Mouse (Mus musculus) kidney, postnatal 0 days (tissue): ENCODE data around the gene Prtg. TPM values are rescaled to one million over a fixed set of nuclear protein-coding genes. Genes with fewer than 3 reads are reported as not detected.

Experiments
- ATAC-seq: fragments of 200-750 bp; cut with Nextera tagmentation; replicated peaks from 2 replicates; pipeline ENCODE4 v1.8.0; 2017; ENCODE audit warnings: low read depth, moderate number of reproducible peaks, moderate TSS enrichment, moderate library complexity; ENCODE audit not compliant: low FRiP score
- DNase-seq: peaks from one replicate; pipeline ENCODE4 v3.0.0-alpha.2; 2016; ENCODE audit warnings: low spot score
- H3K27ac ChIP-seq: fragments of 300-500 bp; sonication (generic); 2 replicates; pipeline ENCODE4 v1.5.1; 2014; ENCODE audit warnings: mild to moderate bottlenecking
- H3K27me3 ChIP-seq: fragments of 300-500 bp; sonication (generic); 2 replicates; pipeline ENCODE4 v1.6.1; 2014; ENCODE audit warnings: low read length, mixed read lengths; ENCODE audit not compliant: insufficient read depth
- H3K36me3 ChIP-seq: fragments of 300-500 bp; sonication (generic); 2 replicates; pipeline ENCODE4 v1.6.1; 2014; ENCODE audit warnings: low read length, mixed read lengths; ENCODE audit not compliant: insufficient read depth
- H3K4me1 ChIP-seq: fragments of 300-500 bp; sonication (generic); replicated peaks from 2 replicates; pipeline ENCODE4 v1.6.1; 2014; ENCODE audit warnings: antibody characterized with exemption, low read length, mixed read lengths; ENCODE audit not compliant: insufficient read depth
- H3K4me2 ChIP-seq: fragments of 300-500 bp; sonication (generic); 2 replicates; pipeline ENCODE4 v1.6.1; 2014; ENCODE audit warnings: mild to moderate bottlenecking, low read length, moderate library complexity, mixed read lengths
- H3K4me3 ChIP-seq: fragments of 300-500 bp; sonication (generic); replicated peaks from 2 replicates; pipeline ENCODE4 v1.5.1; 2014; ENCODE audit warnings: low read depth, low read length
- H3K9ac ChIP-seq: fragments of 300-500 bp; sonication (generic); 2 replicates; pipeline ENCODE4 v1.6.1; 2014; ENCODE audit warnings: low read depth, low read length
- H3K9me3 ChIP-seq: fragments of 300-500 bp; sonication (generic); replicated peaks from 2 replicates; pipeline ENCODE4 v1.6.1; 2016; ENCODE audit warnings: low read length, inconsistent platforms, mixed read lengths
- CTCF ChIP-seq: IDR thresholded peaks from 2 replicates; pipeline ENCODE4 v1.5.1; 2016; ENCODE audit warnings: antibody characterized with exemption, low read depth, mild to moderate bottlenecking, moderate library complexity
- WGBS: fragments of 180-500 bp; shearing (Covaris S2); extraction: QIAGEN DNeasy Blood & Tissue Kit; methylation state at CpG from one replicate; pipeline ENCODE4 v1.1.7; 2014; 5-methylcytosine and 5-hydroxymethylcytosine counted together
- polyA plus RNA-seq: library from polyadenylated mRNA; unstranded; fragments of >200 nt; fragmentation: Nextera tagmentation; extraction: Ambion mirVana; gene quantifications from 2 replicates; pipeline ENCODE4 v1.2.1, GENCODE M21; 2015

Gene Prtg
- polyA plus RNA-seq, 1 experiment from 2014 or later, result 1.2 TPM

- TF ChIP-seq CTCF, result no peak
- DNase-seq, result peak; percentile 64
- WGBS, result under 1% methylated on average over 85 of the region's 108 CpGs
- no peaks in the 10 kb centered on the region for H3K9me3 ChIP-seq
- peak within 1 kb of the TSS; percentile 88 for H3K27ac ChIP-seq
- H3K9ac ChIP-seq, result peak within 1 kb of the TSS; percentile 95
- no peaks in the 10 kb centered on the region for H3K36me3 ChIP-seq
- H3K4me3 ChIP-seq, result peak within 1 kb of the TSS; percentile 82
- no peaks in the 10 kb centered on the region for H3K27me3 ChIP-seq
- peak within 1 kb of the TSS; percentile 96 for H3K4me2 ChIP-seq
- no peaks in the 10 kb centered on the region for H3K4me1 ChIP-seq
- peak; percentile 84 for ATAC-seq
Measured at GRCm38 (mm10) chr9:72925021-72925934, 118.6 kb downstream of the Prtg start, which contains the start of gene Pygo1. TSS of gene Pygo1 (plus strand) at chr9:72925645.

DNA sequence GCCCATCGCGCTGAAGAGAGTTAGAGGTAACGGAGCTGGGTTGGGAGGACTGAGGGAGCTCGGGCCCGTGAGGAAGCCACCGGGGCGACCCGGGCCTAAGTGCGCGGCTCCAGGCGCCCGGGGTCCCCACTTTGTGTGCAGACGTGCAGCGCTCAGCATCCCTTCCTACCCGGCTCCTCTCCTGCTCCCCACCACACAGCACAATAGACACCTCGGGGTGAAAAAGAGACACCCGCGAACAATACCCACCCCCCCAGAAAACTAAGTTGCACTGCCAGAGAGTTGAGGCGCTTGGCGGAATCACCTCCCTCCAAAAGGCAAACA is 119.2 kb downstream of the Prtg start:
- Histone ChIP-seq H3K27me3 (no peaks in the 10 kb centered on the region), H3K4me3 (peak overlapping the region; percentile 82), H3K9me3 (no peaks in the 10 kb centered on the region), H3K4me1 (no peaks in the 10 kb centered on the region), H3K27ac (peak overlapping the region; percentile 88), H3K4me2 (peak overlapping the region; percentile 96), H3K36me3 (no peaks in the 10 kb centered on the region), H3K9ac (peak overlapping the region; percentile 95)
- ATAC-seq, result no peak; the same call in 1 of the 2 replicates
- 2% methylated on average over 20 of the region's 20 CpGs for WGBS
- no peak for TF ChIP-seq CTCF
- no peak for DNase-seq

DNA sequence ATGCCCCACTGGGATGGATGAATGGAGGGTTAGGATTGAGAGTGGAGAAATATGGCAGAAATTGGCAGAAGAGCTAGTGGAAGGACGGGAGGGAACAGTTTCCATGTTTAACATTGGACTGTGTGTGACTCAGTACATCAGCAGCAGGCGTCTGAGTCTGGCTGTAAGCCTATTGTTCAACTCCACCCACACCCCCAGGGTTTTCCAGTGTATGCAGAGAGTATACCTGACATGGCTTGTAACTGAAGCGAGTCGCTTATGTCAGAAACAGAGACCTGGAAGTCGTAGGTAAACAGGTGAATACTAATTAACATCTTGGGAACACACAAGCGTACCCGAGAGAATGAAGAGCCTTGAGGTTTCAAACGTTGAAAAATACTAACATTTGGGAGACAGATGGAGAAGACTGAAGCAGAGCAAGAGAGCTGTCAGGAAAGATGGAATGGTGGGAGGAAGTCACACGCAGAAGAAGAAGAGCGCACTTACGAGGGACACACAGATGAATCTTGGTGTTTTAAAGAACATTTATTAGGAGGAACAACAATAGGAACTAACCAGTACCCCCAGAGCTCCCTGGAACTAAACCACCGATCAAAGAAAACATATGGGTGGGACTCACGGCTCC is 124.6 kb downstream of the Prtg start:
- no peaks in the 10 kb centered on the region for H3K9me3 ChIP-seq
- H3K4me2 ChIP-seq, result no peak overlapping the region
- ATAC-seq (no peak), DNase-seq (no peak)
- H3K4me1 ChIP-seq, result no peaks in the 10 kb centered on the region
- H3K36me3 ChIP-seq, result no peaks in the 10 kb centered on the region
- WGBS, result 84% methylated on average over 13 of the region's 13 CpGs
- TF ChIP-seq CTCF, result no peak
- no peaks in the 10 kb centered on the region for H3K27me3 ChIP-seq
- H3K9ac ChIP-seq, result no peak overlapping the region
- H3K4me3 ChIP-seq, result no peak overlapping the region
- no peak overlapping the region for H3K27ac ChIP-seq

DNA sequence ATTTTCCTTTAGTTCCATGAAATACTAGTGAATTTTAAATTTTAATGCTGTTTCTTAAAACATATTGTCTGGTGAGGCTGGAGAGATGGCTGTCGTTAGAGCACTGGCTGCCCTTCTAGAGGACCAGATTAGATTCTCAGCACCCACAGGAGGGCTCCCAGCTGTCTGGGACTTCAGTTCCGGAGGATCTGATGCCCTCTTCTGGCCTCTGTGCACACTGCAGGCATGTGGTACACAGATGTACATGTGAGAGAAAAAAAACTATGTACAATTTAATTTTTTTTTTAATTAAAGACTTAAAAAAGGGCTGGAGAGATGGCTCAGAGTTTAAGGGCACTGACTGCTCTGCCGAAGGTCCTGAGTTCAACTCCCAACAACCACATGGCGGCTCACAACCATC is 128.6 kb downstream of the Prtg start:
- H3K36me3 ChIP-seq, result no peaks in the 10 kb centered on the region
- 0 out of 2 replicates have a peak, but pooled peaks have one; percentile 34 for TF ChIP-seq CTCF
- no peaks in the 10 kb centered on the region for H3K4me1 ChIP-seq
- DNase-seq, result no peak
- no peaks in the 10 kb centered on the region for H3K27me3 ChIP-seq
- ATAC-seq, result no peak
- H3K27ac ChIP-seq, result no peak overlapping the region
- 88% methylated on average over 4 of the region's 4 CpGs for WGBS
- no peak overlapping the region for H3K4me3 ChIP-seq
- H3K9ac ChIP-seq, result no peak overlapping the region
- H3K9me3 ChIP-seq, result no peaks in the 10 kb centered on the region
- H3K4me2 ChIP-seq, result no peak overlapping the region

DNA sequence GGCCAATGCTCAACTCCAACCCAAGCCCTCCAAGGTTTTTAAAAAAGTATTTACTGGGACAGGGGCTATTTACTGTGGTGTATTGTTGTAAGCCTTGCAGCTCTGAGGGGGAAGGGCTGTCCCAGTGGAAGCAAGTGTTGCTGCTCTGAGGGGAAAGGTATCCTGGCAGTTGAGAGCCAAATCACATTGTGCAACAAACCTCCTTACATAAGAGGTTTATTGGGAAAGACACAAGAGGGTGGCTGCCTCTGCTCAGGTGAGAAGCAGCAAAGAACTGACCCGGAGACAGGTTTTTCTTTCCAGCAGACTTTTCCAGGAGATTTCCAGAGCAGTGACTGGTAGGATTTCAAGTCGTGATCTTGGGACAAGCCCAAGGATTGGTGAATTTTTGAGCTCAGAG is 129.6 kb downstream of the Prtg start:
- Histone ChIP-seq H3K4me2 (no peak overlapping the region), H3K4me3 (no peak overlapping the region), H3K4me1 (no peaks in the 10 kb centered on the region), H3K9me3 (no peaks in the 10 kb centered on the region), H3K9ac (no peak overlapping the region), H3K36me3 (no peaks in the 10 kb centered on the region), H3K27ac (no peak overlapping the region), H3K27me3 (no peaks in the 10 kb centered on the region)
- 87% methylated on average over 2 of the region's 2 CpGs for WGBS
- DNase-seq (no peak), ATAC-seq (no peak)
- TF ChIP-seq CTCF, result no peak

- DNase-seq, result no peak
- H3K9me3 ChIP-seq, result no peaks in the 10 kb centered on the region
- peaks cover 13% of the 10 kb centered on the region; the same call in 1 of the 2 replicates for H3K36me3 ChIP-seq
- no peak overlapping the region for H3K4me3 ChIP-seq
- no peak for ATAC-seq
- no peak overlapping the region for H3K27ac ChIP-seq
- 64% methylated on average over 3 of the region's 3 CpGs for WGBS
- peak; percentile 47 for TF ChIP-seq CTCF
- no peak overlapping the region for H3K4me2 ChIP-seq
- H3K4me1 ChIP-seq, result no peaks in the 10 kb centered on the region
- H3K9ac ChIP-seq, result no peak overlapping the region
- no peaks in the 10 kb centered on the region for H3K27me3 ChIP-seq
Measured at GRCm38 (mm10) chr9:72943424-72943823, 136.8 kb downstream of the Prtg start.
